Mouse (Mus musculus) midbrain, postnatal 0 days (tissue): Measurements from ENCODE around the gene Txndc5. TPM values are rescaled to one million over a fixed set of nuclear protein-coding genes. Genes with fewer than 3 reads are reported as not detected.

Experiments
- ATAC-seq: fragments of 200-750 bp; cut with Nextera tagmentation; 2 replicates; pipeline ENCODE4 v1.8.0; 2017; ENCODE audit warnings: moderate number of reproducible peaks, mild to moderate bottlenecking, moderate TSS enrichment, moderate library complexity; ENCODE audit not compliant: low FRiP score
- DNase-seq: peaks from one replicate; pipeline ENCODE4 v3.0.0-alpha.2; 2015; ENCODE audit warnings: low spot score
- H3K27ac ChIP-seq: fragments of 300-500 bp; sonication (generic); 2 replicates; pipeline ENCODE4 v1.5.1; 2014; ENCODE audit warnings: low read depth, mild to moderate bottlenecking, low read length, mixed read lengths
- H3K27me3 ChIP-seq: fragments of 300-500 bp; sonication (generic); 2 replicates; pipeline ENCODE4 v1.6.1; 2014; ENCODE audit warnings: low read length, control low read depth, mixed read lengths; ENCODE audit not compliant: insufficient read depth
- H3K36me3 ChIP-seq: fragments of 300-500 bp; sonication (generic); 2 replicates; pipeline ENCODE4 v1.6.1; 2014; ENCODE audit warnings: low read length, control low read depth, mixed read lengths; ENCODE audit not compliant: insufficient read depth
- H3K4me1 ChIP-seq: fragments of 300-500 bp; sonication (generic); 2 replicates; pipeline ENCODE4 v1.6.1; 2014; ENCODE audit warnings: mild to moderate bottlenecking, control low read depth, antibody characterized with exemption, low read length, mixed read lengths; ENCODE audit not compliant: insufficient read depth
- H3K4me2 ChIP-seq: fragments of 300-500 bp; sonication (generic); 2 replicates; pipeline ENCODE4 v1.6.1; 2014; ENCODE audit warnings: low read depth, mild to moderate bottlenecking, low read length, mixed read lengths; ENCODE audit not compliant: poor library complexity, severe bottlenecking
- H3K4me3 ChIP-seq: fragments of 300-500 bp; sonication (generic); 2 replicates; pipeline ENCODE4 v1.5.1; 2014; ENCODE audit warnings: low read depth, mild to moderate bottlenecking, low read length, moderate library complexity
- H3K9ac ChIP-seq: fragments of 300-500 bp; sonication (generic); replicated peaks from 2 replicates; pipeline ENCODE4 v1.6.1; 2014; ENCODE audit warnings: mild to moderate bottlenecking, low read length, moderate library complexity, mixed read lengths; ENCODE audit not compliant: poor library complexity, severe bottlenecking
- H3K9me3 ChIP-seq: fragments of 300-500 bp; sonication (generic); 2 replicates; pipeline ENCODE4 v1.6.1; 2016; ENCODE audit warnings: low read length, control low read depth
- CTCF ChIP-seq: IDR thresholded peaks from 2 replicates; pipeline ENCODE4 v1.5.1; 2016; ENCODE audit warnings: antibody characterized with exemption, mild to moderate bottlenecking
- WGBS: fragments of 180-500 bp; shearing (Covaris S2); extraction: QIAGEN DNeasy Blood & Tissue Kit; methylation state at CpG from one replicate; pipeline ENCODE4 v1.1.7; 2014; 5-methylcytosine and 5-hydroxymethylcytosine counted together
- polyA plus RNA-seq: library from polyadenylated mRNA; unstranded; fragments of >200 nt; fragmentation: Nextera tagmentation; extraction: Ambion mirVana; gene quantifications from 2 replicates; pipeline ENCODE4 v1.2.1, GENCODE M21; 2015
- total RNA-seq: library from RNA; depleted of rRNA; stranded (reverse); fragments of >200 nt; gene quantifications from 2 replicates; pipeline ENCODE4 v1.2.3, GENCODE M21; 2014

Txndc5 gene
- total and polyA plus RNA-seq, 2 experiments from 2014 or later: 80.7 to 92.6 TPM

DNA sequence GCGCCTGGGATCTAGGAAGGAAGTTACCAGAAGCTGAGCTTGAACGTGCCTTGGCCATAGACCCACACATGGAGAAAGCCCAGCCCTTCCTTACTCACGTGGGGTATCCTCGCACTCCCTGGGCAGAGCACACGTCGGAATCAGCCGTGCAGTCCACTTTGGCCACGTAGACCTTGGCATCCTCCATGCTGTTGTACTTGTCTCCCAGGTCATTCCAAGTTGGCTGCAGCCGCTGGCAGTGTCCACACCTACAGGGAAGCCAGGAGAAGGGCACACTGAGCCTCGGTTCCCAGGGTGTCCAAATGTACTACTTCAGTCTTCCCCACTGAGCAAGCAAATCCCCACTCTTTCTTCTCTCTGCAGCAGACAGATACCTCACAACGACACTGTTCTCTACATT, 5.4 kb downstream of the Txndc5 start:
- ATAC-seq (no peak), DNase-seq (no peak)
- Histone ChIP-seq H3K4me2 (no peak overlapping the region), H3K27ac (no peak overlapping the region), H3K4me3 (no peak overlapping the region), H3K4me1 (peaks cover 13% of the 10 kb centered on the region; the same call in 1 of the 2 replicates), H3K9ac (no peak overlapping the region), H3K36me3 (peaks cover 26% of the 10 kb centered on the region), H3K27me3 (no peaks in the 10 kb centered on the region), H3K9me3 (no peaks in the 10 kb centered on the region)
- WGBS: 93% methylated on average over 11 of the region's 11 CpGs
- TF ChIP-seq CTCF: no peak

DNA sequence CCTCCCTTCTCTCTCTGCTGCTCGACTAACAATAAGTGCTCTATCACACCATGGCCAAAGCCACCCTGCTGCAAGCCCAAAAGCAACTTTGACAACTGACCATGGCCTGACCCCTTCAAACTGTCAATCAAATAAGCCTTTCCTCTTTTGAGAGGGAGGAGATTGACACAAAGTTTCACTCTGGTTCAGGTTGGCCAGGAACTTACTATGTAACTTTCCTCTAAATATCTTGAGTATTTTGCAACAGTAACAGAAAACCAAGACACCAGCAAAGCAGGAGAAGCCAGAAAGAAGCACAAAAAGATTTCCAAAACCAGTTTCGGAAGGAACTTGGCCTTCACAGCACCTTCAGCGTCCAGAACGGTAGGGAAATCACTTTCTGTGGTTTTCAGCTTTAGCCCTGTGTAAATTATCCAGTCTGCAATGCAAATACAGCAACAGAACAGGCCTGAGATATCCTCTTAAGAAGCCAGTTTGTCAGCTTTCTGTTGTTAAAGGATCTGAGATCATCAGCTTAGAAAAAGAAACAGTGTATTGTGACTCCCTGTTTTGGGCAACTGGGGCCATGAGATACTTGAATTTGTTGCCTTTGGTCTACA, 6.5 kb downstream of the Txndc5 start:
- H3K9me3 ChIP-seq: no peaks in the 10 kb centered on the region
- no peak overlapping the region for H3K4me2 ChIP-seq
- TF ChIP-seq CTCF: no peak
- DNase-seq: no peak
- no peak overlapping the region for H3K9ac ChIP-seq
- ATAC-seq: no peak
- 85% methylated on average over 4 of the region's 4 CpGs for WGBS
- H3K27ac ChIP-seq: no peak overlapping the region
- no peaks in the 10 kb centered on the region for H3K27me3 ChIP-seq
- no peak overlapping the region for H3K4me3 ChIP-seq
- peaks cover 12% of the 10 kb centered on the region; the same call in 1 of the 2 replicates for H3K4me1 ChIP-seq
- H3K36me3 ChIP-seq: peaks cover 33% of the 10 kb centered on the region

DNA sequence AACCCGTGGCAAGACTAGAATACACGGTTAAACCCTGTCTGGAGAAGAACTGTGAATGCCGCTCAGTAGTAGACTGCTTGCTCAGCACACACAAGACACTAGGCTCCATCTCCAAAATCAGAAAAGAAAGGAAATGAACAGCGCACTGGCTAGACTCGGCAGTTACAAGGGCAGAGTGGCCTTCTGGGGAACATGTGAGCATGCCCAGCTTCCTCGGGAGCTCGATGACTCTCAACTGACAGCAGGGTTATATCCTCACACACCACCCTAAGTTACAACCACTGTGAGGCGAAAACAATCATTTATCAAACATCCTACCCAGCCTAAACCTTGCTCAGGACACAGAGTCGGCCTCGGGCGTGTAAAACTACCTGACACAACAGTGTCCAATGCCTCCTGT, 8.3 kb downstream of the Txndc5 start:
- WGBS: 97% methylated on average over 11 of the region's 11 CpGs
- Histone ChIP-seq H3K4me3 (no peak overlapping the region), H3K36me3 (peaks cover 44% of the 10 kb centered on the region), H3K27me3 (no peaks in the 10 kb centered on the region), H3K4me2 (no peak overlapping the region), H3K27ac (no peak overlapping the region), H3K4me1 (no peaks in the 10 kb centered on the region), H3K9ac (no peak overlapping the region), H3K9me3 (no peaks in the 10 kb centered on the region)
- ATAC-seq: no peak
- no peak for TF ChIP-seq CTCF
- no peak for DNase-seq

DNA sequence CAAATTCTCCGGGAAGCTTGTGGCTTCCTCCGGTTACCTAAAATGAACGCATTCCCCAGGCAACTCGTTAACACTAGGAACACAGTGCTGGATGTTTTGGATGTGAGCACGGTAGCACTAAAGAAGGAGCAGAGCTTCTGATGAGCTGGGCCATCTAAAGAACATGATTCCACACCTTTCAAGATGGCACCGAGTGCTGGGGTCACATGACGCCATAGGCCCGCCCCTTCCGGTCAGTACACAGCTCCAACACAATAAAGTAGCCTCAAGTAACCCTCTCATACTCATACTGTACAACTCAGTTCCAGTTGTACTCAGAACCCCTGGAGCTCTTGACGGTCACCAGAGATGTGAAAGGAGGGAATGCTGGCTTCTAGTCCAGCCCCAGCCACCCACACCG, 12.0 kb downstream of the Txndc5 start:
- 88% methylated on average over 11 of the region's 11 CpGs for WGBS
- Histone ChIP-seq H3K9me3 (no peaks in the 10 kb centered on the region), H3K4me2 (no peak overlapping the region), H3K4me1 (no peaks in the 10 kb centered on the region), H3K27ac (no peak overlapping the region), H3K9ac (no peak overlapping the region), H3K4me3 (no peak overlapping the region), H3K27me3 (no peaks in the 10 kb centered on the region), H3K36me3 (peaks cover 58% of the 10 kb centered on the region)
- no peak for TF ChIP-seq CTCF
- ATAC-seq: no peak
- no peak for DNase-seq

- no peak overlapping the region for H3K9ac ChIP-seq
- H3K4me2 ChIP-seq: no peak overlapping the region
- no peak for DNase-seq
- H3K4me3 ChIP-seq: no peak overlapping the region
- no peaks in the 10 kb centered on the region for H3K4me1 ChIP-seq
- H3K36me3 ChIP-seq: peaks cover 52% of the 10 kb centered on the region
- no peak overlapping the region for H3K27ac ChIP-seq
- H3K27me3 ChIP-seq: no peaks in the 10 kb centered on the region
- no peaks in the 10 kb centered on the region for H3K9me3 ChIP-seq
- 82% methylated on average over 3 of the region's 3 CpGs for WGBS
- no peak for TF ChIP-seq CTCF
- ATAC-seq: no peak
Measured at GRCm38 (mm10) chr13:38515845-38516244, 12.8 kb downstream of the Txndc5 start.

GRCm38 (mm10) chr13:38515431-38515830, 13.2 kb downstream of the Txndc5 start:
- no peak overlapping the region for H3K27ac ChIP-seq
- H3K4me2 ChIP-seq: no peak overlapping the region
- peaks cover 50% of the 10 kb centered on the region for H3K36me3 ChIP-seq
- no peak overlapping the region for H3K4me3 ChIP-seq
- H3K27me3 ChIP-seq: no peaks in the 10 kb centered on the region
- no peaks in the 10 kb centered on the region for H3K9me3 ChIP-seq
- ATAC-seq (no peak), DNase-seq (no peak)
- TF ChIP-seq CTCF: no peak
- H3K4me1 ChIP-seq: no peaks in the 10 kb centered on the region
- 95% methylated on average over 2 of the region's 2 CpGs for WGBS
- H3K9ac ChIP-seq: no peak overlapping the region
